Mouse (Mus musculus) forebrain, postnatal 0 days (tissue): ENCODE results near the gene Rufy4. TPM values are rescaled to one million over a fixed set of nuclear protein-coding genes. Genes with fewer than 3 reads are reported as not detected.

Experiments
- ATAC-seq: fragments of 200-750 bp; cut with Nextera tagmentation; 2 replicates; pipeline ENCODE4 v1.8.0; 2017; ENCODE audit warnings: mild to moderate bottlenecking, moderate library complexity
- DNase-seq: peaks from one replicate; pipeline ENCODE4 v3.0.0-alpha.2; 2015
- H3K27ac ChIP-seq: fragments of 300-500 bp; sonication (generic); 2 replicates; pipeline ENCODE4 v1.5.1; 2014; ENCODE audit warnings: low read depth, mild to moderate bottlenecking, antibody characterized with exemption, low read length, moderate library complexity, mixed read lengths
- H3K27me3 ChIP-seq: fragments of 300-500 bp; sonication (generic); 2 replicates; pipeline ENCODE4 v1.6.1; 2014; ENCODE audit warnings: mild to moderate bottlenecking, low read length, mixed read lengths; ENCODE audit not compliant: insufficient read depth
- H3K36me3 ChIP-seq: fragments of 300-500 bp; sonication (generic); 2 replicates; pipeline ENCODE4 v1.6.1; 2014; ENCODE audit warnings: mild to moderate bottlenecking, moderate library complexity; ENCODE audit not compliant: insufficient read depth
- H3K4me1 ChIP-seq: fragments of 300-500 bp; sonication (generic); 2 replicates; pipeline ENCODE4 v1.6.1; 2014; ENCODE audit warnings: antibody characterized with exemption; ENCODE audit not compliant: insufficient read depth
- H3K4me2 ChIP-seq: fragments of 300-500 bp; sonication (generic); 2 replicates; pipeline ENCODE4 v1.6.1; 2014; ENCODE audit warnings: low read depth, mild to moderate bottlenecking, moderate library complexity
- H3K4me3 ChIP-seq: fragments of 300-500 bp; sonication (generic); 2 replicates; pipeline ENCODE4 v1.5.1; 2014; ENCODE audit warnings: low read depth, low read length, mixed read lengths
- H3K9ac ChIP-seq: fragments of 300-500 bp; sonication (generic); 2 replicates; pipeline ENCODE4 v1.6.1; 2014; ENCODE audit warnings: mild to moderate bottlenecking
- H3K9me3 ChIP-seq: fragments of 300-500 bp; sonication (generic); 2 replicates; pipeline ENCODE4 v1.6.1; 2016; ENCODE audit warnings: low read length
- CTCF ChIP-seq: sonication (generic); IDR thresholded peaks from 2 replicates; pipeline ENCODE4 v1.5.1; 2016; ENCODE audit warnings: antibody characterized with exemption, control low read depth, low read depth
- WGBS: fragments of 180-500 bp; shearing (Covaris S2); extraction: QIAGEN DNeasy Blood & Tissue Kit; methylation state at CpG from one replicate; pipeline ENCODE4 v1.1.7; 2014; 5-methylcytosine and 5-hydroxymethylcytosine counted together
- polyA plus RNA-seq: library from polyadenylated mRNA; unstranded; fragments of >200 nt; fragmentation: Nextera tagmentation; extraction: Ambion mirVana; gene quantifications from 2 replicates; pipeline ENCODE4 v1.2.1, GENCODE M21; 2015
- total RNA-seq: library from RNA; depleted of rRNA; stranded (reverse); fragments of >200 nt; gene quantifications from 2 replicates; pipeline ENCODE4 v1.2.3, GENCODE M21; 2014

The Rufy4 gene
- total and polyA plus RNA-seq, 2 experiments from 2014 or later = 0.13 TPM; not detected in 1

DNA sequence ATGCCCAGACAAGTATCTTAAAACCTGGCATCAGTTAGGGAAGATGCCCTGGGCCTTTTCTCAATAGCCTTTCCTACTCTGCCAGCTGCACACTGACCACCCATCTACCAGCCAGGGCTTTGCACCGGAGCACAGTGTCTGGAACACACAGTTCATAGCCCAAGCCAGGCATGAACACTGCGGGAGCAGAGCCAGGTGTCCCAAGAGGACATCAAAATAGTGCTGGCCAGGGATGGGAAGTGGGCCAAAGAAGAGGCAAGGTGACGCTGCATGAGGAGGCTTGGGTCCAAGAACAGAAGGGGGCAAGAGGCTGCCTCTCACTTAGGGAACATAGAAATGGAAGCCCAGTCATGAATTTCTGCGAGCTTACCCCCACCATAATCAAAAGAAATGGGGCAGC lies 19.7 kb upstream of the Rufy4 start:
- WGBS = 64% methylated on average over 4 of the region's 4 CpGs
- H3K9me3 ChIP-seq = no peaks in the 10 kb centered on the region
- DNase-seq (no peak), ATAC-seq (no peak)
- no peaks in the 10 kb centered on the region for H3K4me1 ChIP-seq
- H3K27ac ChIP-seq = no peak overlapping the region
- no peak overlapping the region for H3K4me2 ChIP-seq
- no peak overlapping the region for H3K4me3 ChIP-seq
- no peak overlapping the region for H3K9ac ChIP-seq
- no peaks in the 10 kb centered on the region for H3K36me3 ChIP-seq
- TF ChIP-seq CTCF = no peak
- no peaks in the 10 kb centered on the region for H3K27me3 ChIP-seq

DNA sequence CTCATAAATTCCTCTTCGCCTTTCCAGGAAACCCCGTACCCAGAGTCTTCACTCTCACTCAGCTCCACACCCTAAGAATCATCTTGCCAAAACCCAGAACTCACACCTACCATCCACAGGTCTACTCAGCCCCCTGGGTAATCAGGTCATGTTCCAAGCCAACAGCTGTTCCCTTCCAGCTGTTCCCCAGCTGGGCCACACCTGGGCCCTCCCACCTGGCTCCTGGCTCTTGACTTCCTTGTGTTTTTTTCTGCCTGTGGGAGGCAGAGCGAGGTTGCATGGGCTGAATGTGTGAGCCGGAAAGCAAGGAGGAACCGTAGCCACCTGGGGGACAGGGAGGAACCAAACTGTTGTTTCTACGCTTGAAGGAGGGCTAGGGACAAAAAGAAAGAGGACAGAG lies 19.1 kb upstream of the Rufy4 start:
- H3K36me3 ChIP-seq = no peaks in the 10 kb centered on the region
- DNase-seq = no peak
- H3K27me3 ChIP-seq = no peaks in the 10 kb centered on the region
- peaks cover 4% of the 10 kb centered on the region; the same call in 1 of the 2 replicates for H3K4me1 ChIP-seq
- no peak overlapping the region for H3K27ac ChIP-seq
- TF ChIP-seq CTCF = no peak
- no peak overlapping the region for H3K9ac ChIP-seq
- H3K4me3 ChIP-seq = no peak overlapping the region
- H3K9me3 ChIP-seq = no peaks in the 10 kb centered on the region
- no peak overlapping the region for H3K4me2 ChIP-seq
- 81% methylated on average over 6 of the region's 6 CpGs for WGBS
- ATAC-seq = no peak

DNA sequence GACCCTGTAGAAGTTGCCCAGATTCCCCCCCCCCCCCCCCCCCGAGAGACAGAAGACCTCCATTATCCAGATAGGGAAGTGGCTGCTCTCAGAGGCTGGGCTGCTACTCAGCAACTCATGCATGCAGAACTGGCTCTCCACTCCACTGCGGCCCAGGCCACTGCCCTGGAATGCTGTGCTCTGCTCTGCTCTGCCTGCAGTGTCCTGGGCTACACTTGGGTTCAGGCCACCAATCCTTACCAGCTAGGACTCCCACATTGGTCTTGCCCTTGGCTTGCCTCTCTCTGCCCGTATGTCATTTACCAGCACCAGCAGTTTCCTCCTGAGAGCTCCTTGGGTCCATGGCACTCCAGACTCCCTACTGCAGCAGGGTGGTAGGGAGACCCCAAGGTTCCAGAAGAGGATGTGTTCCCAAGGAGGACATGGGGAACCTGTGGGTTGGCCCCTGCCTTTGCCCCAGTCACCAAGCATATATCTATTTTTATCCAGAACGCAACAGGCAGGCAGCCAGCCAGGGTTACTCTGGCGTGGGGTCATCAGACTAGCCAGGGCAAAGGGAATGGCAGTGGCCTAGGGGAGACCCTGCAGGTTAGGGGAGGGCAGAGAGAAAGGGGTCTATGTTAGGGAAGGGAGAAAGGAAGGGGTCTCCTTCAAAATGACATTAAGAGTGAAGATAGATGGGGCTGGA lies 17.3 kb upstream of the Rufy4 start:
- no peak overlapping the region for H3K4me2 ChIP-seq
- H3K27me3 ChIP-seq = no peaks in the 10 kb centered on the region
- WGBS = 79% methylated on average over 4 of the region's 5 CpGs
- no peak overlapping the region for H3K27ac ChIP-seq
- ATAC-seq (no peak), DNase-seq (no peak)
- peaks cover 12% of the 10 kb centered on the region; the same call in 1 of the 2 replicates for H3K4me1 ChIP-seq
- H3K4me3 ChIP-seq = no peak overlapping the region
- no peak for TF ChIP-seq CTCF
- H3K36me3 ChIP-seq = no peaks in the 10 kb centered on the region
- no peaks in the 10 kb centered on the region for H3K9me3 ChIP-seq
- H3K9ac ChIP-seq = no peak overlapping the region

DNA sequence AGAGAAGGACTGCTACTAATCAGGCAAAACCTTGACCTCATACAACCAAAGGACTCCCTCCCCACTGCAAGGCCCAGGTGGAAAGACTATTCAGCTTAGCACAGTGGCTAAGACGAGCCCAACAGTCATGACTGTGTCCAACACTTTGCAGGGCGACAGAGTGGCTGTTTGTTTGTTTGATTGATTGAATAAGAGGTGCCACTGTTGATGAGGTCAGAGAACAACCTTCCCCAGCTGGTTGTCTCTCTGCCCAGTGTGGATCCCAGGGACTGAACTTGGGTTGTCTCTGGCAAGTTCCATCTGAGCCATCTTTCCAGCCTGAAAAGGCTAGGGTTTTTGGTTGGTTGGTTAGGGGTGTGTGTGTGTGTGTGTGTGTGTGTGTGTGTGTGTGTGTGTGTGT lies 15.7 kb upstream of the Rufy4 start:
- Histone ChIP-seq H3K9ac (no peak overlapping the region), H3K27me3 (no peaks in the 10 kb centered on the region), H3K4me3 (no peak overlapping the region), H3K36me3 (no peaks in the 10 kb centered on the region), H3K4me1 (peaks cover 12% of the 10 kb centered on the region; the same call in 1 of the 2 replicates), H3K27ac (no peak overlapping the region), H3K9me3 (no peaks in the 10 kb centered on the region), H3K4me2 (no peak overlapping the region)
- no peak for TF ChIP-seq CTCF
- no peak for DNase-seq
- no peak for ATAC-seq
- 46% methylated on average over 2 of the region's 2 CpGs for WGBS

DNA sequence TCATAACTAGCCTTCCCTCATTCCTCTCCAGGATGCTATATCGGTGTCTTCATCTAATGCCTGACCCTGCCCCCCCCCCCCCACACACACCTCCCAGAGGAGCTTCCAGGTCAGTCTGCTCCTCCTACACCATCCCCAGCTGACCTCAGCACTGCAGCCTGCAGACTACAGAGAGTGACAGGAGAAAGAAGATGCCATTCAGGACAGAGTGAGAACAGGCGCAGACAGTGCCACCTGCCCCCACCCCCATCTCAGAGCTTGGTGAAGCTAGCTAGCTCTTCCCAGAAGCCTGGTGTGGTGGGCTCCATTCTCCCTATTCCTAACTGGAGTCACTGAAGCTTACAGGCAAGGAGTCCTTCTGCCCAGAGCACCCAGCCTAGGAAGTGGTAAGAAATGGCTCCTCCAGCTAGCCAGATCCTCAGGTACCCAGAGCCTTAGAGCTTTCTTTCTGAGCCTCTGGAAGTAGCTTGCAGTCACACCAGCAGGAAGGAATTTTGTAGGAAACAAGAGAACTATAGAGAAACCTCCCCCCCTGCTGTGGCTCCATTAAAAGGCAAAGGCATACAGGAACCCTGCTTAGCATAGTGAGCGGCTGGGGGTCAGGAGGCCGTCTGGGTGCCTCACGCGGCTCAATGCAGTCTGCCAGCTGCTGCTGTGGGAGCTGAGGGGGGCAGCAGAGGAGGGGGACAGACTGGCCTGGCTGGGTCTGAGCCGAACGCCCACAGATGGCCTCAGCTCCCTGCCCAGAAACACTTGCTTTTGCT lies 14.2 kb upstream of the Rufy4 start:
- no peak overlapping the region for H3K27ac ChIP-seq
- H3K9me3 ChIP-seq = no peaks in the 10 kb centered on the region
- no peak overlapping the region for H3K9ac ChIP-seq
- no peak for TF ChIP-seq CTCF
- no peak overlapping the region for H3K4me3 ChIP-seq
- peak; percentile 57 for DNase-seq
- 13% methylated on average over 8 of the region's 8 CpGs for WGBS
- no peak overlapping the region for H3K4me2 ChIP-seq
- ATAC-seq = peak; percentile 89
- H3K27me3 ChIP-seq = no peaks in the 10 kb centered on the region
- H3K36me3 ChIP-seq = no peaks in the 10 kb centered on the region
- peaks cover 12% of the 10 kb centered on the region; the same call in 1 of the 2 replicates for H3K4me1 ChIP-seq

DNA sequence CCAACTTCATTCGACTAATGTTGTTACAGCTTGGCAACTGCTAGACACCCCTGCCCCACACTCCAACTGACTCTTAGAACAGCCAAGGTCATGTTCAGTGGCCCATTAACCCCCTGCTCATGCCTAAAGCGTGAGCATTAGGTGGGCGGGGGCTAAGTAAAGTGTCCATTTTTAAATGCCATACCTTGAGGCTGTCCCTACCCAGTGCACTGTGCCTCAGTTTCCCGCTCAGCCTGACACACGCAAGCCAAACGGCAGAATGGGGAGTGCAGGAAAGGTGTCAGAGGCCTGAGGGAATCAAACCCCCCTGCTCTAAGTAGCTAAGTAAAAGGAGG lies 13.7 kb upstream of the Rufy4 start:
- Histone ChIP-seq H3K4me2 (no peak overlapping the region), H3K36me3 (no peaks in the 10 kb centered on the region), H3K27me3 (no peaks in the 10 kb centered on the region), H3K4me1 (peaks cover 12% of the 10 kb centered on the region; the same call in 1 of the 2 replicates), H3K27ac (no peak overlapping the region), H3K4me3 (no peak overlapping the region), H3K9ac (no peak overlapping the region), H3K9me3 (no peaks in the 10 kb centered on the region)
- TF ChIP-seq CTCF = no peak
- DNase-seq (no peak), ATAC-seq (no peak)
- 17% methylated on average over 6 of the region's 6 CpGs for WGBS

DNA sequence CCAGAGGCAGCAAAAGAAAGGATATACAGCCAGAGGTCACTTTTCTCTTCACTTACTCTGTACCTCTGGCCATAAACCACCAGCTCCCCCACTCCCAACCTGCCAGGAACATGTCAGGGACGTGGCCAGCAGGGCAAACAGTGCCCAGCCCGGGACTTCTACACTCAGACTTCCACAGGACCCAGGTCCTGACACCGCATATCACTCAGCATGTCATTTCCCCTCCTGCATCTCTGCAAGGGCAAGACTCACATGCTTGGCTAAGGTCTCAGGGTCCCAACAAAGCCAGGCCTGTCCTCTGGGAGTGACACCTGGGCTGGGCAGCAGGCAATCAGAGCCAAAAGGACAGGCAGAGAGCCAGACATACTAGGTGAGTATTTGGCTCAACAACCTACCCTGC lies 12.3 kb upstream of the Rufy4 start:
- no peak for TF ChIP-seq CTCF
- Histone ChIP-seq H3K36me3 (no peaks in the 10 kb centered on the region), H3K4me2 (no peak overlapping the region), H3K4me1 (peaks cover 12% of the 10 kb centered on the region; the same call in 1 of the 2 replicates), H3K27me3 (no peaks in the 10 kb centered on the region), H3K9me3 (no peaks in the 10 kb centered on the region), H3K4me3 (no peak overlapping the region), H3K9ac (no peak overlapping the region), H3K27ac (no peak overlapping the region)
- ATAC-seq (no peak), DNase-seq (no peak)
- WGBS = 68% methylated on average over 3 of the region's 3 CpGs
